Mouse (Mus musculus) mouse embryonic stem cell (cell line): Measurements from ENCODE around the gene Galnt6.

Source experiments
- in situ Hi-C, 2 experiments: fragments of 300-500 bp; cut with MboI; formaldehyde crosslinking; loops; 1 replicate in 1 of 2; 3 replicates in 1 of 2; pipeline ENCODE4 v1.14.3; 2019 to 2020; ENCODE audit warnings: low sequenced_read_pairs in 2 of 2, low pct_unique_long_range_greater_than_20kb in 1 of 2, mixed read lengths in 1 of 2; ENCODE audit not compliant: unreplicated experiment in 1 of 2

Gene Galnt6

GRCm38 (mm10) chr15:100674566-100674965 lies 54.6 kb downstream of the Galnt6 start:
- in situ Hi-C loops: no loop called here

DNA sequence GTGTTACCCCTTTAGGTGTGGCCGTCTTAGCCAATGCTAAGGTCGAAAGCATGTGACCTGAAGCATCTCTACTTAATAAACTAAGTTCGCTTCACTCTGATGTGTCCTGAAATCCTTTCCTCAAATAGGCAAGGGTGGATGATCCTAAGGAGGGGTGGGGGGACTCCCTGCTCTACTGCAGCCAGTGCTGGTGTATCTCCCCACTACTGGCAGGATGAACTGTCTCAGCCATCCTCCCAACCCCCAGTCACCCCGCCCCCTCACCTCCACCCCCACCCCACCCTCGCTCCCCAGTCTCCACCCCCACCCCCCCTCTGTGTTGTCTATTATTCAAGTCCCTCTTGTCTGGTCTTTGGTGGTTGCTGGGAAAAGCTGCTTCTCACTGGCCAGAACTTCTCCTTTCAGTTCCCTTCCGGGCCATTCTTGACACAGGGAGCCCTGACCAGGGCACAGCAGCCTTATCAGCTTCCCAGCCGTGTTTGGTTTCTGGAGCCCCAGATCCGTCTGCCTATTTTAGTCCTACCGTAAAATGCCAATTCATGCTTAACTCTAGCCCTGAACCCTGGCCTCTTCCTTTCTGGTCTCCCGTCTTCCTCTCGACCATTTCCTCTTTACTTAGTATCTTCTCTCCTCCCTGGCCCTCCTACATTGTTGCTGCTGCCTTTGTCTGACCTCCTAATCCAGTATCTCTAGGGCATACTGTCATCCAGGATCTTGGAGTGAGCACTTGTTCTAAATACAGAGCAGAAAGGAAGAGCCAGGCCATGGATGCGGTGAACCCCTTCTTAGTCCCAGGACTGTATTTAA lies 55.4 kb downstream of the Galnt6 start:
- in situ Hi-C loops: no loop called here

- in situ Hi-C loops: no loop called here
Observed at GRCm38 (mm10) chr15:100670833-100671232, 58.3 kb downstream of the Galnt6 start.

- in situ Hi-C loops: no loop called here
Observed at GRCm38 (mm10) chr15:100670004-100670403, 59.2 kb downstream of the Galnt6 start.

GRCm38 (mm10) chr15:100669337-100669736 lies 59.8 kb downstream of the Galnt6 start, which contains the start of gene Bin2:
Gene Bin2, minus strand, starts transcription at chr15:100669553.
- in situ Hi-C loops: no loop called here

DNA sequence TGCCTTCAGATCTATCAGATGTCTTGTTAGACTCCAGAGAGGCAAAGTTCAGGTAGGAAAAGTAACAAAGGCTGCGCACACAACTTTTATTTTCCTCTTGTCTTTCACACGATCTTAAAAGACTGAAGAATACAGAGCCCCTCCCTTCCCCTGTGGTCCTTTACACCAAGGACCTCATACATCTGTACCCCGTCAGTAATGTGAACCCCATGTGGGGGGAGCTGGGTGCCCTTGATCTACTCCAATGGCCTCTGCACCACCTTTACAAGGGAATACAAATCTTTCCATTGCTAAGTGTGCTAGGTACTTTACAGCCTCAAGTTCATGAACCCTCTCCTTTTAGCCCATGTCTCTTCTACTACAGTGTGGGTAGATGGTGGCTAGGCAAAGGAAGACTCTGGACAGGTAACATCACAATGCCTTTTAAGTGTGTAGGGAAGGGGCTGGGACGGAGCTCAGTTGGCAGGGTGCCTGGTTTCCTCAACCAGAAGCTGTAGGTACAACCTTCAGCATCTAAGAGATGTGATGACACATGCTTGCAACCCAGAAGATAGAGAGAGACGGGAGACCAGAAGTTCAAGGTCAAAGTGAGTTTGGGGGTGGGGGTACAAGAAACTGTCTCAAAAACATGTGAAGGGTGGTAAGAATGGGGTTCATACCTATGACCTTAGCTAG lies 61.2 kb downstream of the Galnt6 start:
- in situ Hi-C loops: no loop called here

DNA sequence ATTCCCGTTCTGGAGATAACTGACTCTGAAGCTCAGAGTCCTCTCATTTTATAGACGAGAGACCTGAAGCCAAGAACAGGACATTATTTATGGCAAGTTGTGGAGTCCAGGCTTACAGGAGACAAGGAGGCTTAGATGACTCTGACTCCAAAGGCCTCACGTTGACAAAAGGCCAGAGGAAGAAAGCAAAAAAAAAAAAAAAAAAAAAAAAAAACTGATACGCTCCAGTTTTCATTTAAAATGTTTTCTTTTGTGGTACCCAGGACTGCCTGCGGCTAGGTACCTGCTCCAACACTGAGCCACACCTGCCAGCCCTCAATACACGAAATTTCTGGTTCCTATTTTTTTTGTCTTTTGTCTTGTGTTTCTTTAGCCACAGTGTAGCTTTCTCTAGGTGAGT lies 61.8 kb downstream of the Galnt6 start:
- in situ Hi-C loops: no loop called here

GRCm38 (mm10) chr15:100666851-100667250 lies 62.3 kb downstream of the Galnt6 start:
- in situ Hi-C loops: no loop called here

DNA sequence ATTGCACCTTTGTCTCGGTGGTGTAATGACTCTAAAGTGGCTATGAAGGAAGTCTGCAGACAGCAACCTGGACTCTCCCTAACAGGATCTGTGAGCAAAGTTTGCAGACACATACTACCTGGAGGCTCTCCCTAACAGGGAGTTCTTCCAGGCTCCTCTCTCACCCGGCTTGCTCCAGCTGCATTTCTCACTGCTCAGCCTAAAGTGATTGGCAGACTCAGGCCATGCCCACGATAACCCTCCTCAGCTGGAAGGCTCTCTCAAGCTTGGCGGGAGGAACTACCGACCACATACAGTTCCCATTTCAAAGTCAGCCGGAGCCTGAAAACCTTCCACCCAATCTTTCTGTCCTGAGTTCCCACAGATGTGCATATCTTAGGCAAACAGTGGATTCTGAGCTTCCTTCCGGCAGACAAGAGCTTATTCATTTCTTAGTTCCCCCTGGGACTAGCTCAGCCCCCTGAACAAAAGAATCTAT lies 62.9 kb downstream of the Galnt6 start:
- in situ Hi-C loops: no loop called here

- in situ Hi-C loops: no loop called here
Observed at GRCm38 (mm10) chr15:100665411-100666218, 63.6 kb downstream of the Galnt6 start.

GRCm38 (mm10) chr15:100664813-100665274 lies 64.3 kb downstream of the Galnt6 start:
- in situ Hi-C loops: no loop called here

DNA sequence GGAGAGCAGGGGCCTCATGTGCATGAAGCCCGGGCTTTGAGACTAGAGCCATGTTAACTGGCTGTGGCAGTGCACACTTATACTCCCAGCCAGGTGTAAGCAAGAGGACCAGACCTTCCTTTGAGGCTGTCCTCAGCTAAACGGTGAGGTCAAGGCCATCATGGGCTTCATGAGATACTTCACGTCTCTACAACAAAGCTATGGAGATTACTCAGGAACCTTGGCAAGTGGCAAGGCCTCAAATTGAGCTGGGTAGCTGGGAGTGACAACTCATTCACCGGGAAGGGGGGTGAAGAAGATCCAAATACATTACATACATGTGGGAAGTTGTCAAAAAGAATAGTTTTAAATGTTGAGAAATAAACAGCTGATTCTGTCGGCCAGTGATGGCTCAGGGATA lies 68.4 kb downstream of the Galnt6 start:
- in situ Hi-C loops: no loop called here

- in situ Hi-C loops: no loop called here
Observed at GRCm38 (mm10) chr15:100660306-100660705, 68.9 kb downstream of the Galnt6 start.

GRCm38 (mm10) chr15:100655201-100655600 lies 74.0 kb downstream of the Galnt6 start:
- in situ Hi-C loops: no loop called here

- in situ Hi-C loops: no loop called here
Observed at GRCm38 (mm10) chr15:100654271-100654670, 74.9 kb downstream of the Galnt6 start.

DNA sequence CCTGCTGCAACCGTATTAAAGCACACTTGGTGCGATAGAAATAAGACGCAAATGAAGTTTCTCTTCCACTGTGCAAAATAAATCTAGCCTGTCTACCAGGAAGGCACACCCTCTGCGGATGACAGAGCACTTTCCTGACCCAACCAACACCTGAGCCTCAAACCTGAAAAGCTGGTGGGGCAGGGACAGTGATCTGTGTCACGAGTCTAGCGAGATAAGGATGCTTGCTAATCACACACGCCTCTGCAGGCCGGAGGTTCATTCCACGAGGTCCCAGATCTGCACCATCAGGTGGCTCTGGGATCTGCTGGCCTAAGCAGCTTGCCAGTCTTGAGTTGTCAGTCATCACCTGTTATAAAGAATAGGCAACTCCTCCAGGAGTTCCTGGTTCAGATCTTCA lies 77.6 kb downstream of the Galnt6 start:
- in situ Hi-C loops: no loop called here

DNA sequence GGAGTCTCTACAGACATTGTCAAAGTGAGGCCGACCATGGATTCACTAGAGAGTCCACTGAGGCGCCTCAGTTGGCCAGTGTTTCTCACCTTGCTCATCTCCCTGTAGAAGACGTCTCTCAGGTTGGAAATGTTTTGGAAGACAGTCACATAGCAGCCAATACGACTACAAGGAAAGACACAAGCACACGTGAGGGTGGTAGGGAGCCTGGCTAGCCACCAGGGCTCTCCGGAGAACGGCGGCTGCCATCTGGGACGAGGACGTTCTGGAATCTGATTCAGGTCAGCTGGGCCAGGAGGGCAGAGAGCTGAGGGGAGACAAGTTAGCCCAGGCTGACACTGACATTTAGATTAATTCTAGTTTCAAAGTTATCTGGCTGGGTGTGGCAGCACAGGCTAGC lies 79.1 kb downstream of the Galnt6 start:
- in situ Hi-C loops: no loop called here

DNA sequence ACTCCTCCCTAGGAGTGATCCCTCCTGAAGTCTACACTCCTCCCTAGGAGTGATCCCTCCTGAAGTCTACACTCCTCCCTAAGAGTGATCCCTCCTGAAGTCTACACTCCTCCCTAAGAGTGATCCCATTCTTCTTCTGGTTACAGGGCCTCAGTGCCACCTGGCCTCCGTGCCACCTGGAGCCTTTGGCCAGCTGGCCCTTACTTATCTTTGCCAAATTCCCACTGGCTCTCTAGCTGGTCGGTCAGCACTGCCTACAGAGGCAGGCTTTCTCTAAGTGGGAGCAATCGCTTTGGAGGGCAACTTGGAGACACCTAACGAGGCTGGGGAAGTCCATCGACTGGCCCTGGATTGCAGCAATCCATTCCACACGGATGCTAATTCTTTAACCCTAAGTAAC lies 83.0 kb downstream of the Galnt6 start:
- in situ Hi-C loops: no loop called here

- in situ Hi-C loops: no loop called here
Observed at GRCm38 (mm10) chr15:100642451-100642850, 86.7 kb downstream of the Galnt6 start.
